Mouse (Mus musculus): ENCODE measurements at regions not wholly inside any gene's neighbourhood (a gene's known extent, or its start where the extent isn't known, plus 50 kb on each side); places are given as distances from the start of the nearest gene placed in this dataset.

DNA sequence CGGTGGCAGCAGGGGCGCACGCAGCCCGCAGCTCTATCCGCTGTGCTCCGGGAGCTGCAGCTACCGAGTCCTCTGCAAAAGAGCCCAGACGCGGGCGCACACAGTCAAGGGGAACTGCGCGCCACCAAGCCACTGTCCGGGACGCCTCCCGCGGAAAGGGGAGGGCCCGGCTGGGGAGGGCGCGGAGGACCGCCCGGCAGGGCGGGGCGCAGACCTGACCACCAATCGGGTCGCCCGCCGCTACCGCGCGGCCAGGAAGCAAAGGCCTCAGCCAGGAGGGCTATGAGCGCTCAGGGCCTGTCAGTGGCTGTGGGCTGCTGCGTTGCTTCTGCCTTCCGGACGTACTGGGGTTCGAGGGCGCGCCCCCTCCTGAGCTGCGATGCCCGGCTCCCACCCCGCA, 1034.5 kb downstream of the Gm10330 start:
- DNase-seq (ENCODE audit: extremely low spot score in 1 of 2, low spot score in 1 of 2), result peak in 1 of 2 experiments; percentile 4

DNA sequence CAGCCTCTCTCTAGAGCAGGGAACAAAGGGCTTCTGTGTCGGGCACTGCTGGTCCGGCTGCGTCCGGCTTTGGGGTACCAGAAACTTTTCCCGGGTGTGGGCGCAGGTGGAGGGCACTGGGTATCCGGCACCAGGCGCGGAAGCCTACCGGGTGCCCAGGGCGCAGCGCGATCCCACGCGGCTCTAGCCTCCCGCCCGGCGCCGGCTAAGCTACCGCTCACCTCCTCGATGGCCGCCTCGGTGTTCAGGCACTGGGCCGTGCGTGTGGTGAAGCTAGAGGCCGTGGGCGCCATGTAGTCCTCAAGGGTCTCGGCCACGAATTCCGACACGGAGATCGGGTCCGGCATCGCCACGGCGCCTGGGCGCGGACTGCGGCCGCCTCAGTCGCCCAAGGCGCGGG, 1035.0 kb downstream of the Gm10330 start:
- DNase-seq (ENCODE audit: extremely low spot score in 1 of 2, low spot score in 1 of 2), result peak in 1 of 2 experiments; percentile 5

Data from layer of hippocampus, postnatal 25 days (tissue).